In the genomic region with DNA sequence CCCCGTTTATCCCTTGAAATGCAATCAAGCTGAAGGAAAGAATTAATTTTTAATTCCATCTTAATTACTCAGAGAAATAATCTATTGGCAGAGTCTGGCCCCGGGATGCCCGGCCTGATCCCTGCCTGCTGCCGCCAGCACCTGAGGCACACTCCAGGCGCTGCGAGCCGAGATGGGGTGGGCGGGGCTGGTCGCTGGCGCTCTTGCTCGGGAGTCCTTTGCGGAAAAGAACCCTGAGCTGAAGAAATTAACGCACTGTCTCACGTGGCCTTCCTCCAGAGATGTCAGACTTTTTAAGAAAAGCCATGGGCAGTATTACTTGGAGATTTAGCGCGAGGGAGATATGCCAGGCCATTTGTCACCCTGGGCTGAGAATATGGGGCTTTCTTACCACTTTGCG, we compare ENCODE assay signal across 13 mouse cellular contexts. TPM values are rescaled to one million over a fixed set of nuclear protein-coding genes. Genes with fewer than 3 reads are reported as not detected.
DNase-seq lines count a peak whose midpoint lies in the region; ATAC-seq and TF ChIP-seq lines count a peak whose summit lies in the region.
"Had no signal": no experiment of that assay in that cellular context is flagged by ENCODE, and none has a peak within 500 bp of the region (broad histone marks: within the 10 kb centered on the region; RNA-seq: fewer than 3 reads in every experiment).

No protein-coding gene starts in this region.

- peak overlapping the region; percentile 29; the same call in 1 of the 2 replicates for H3K4me2 ChIP-seq in forebrain, embryonic 11.5 days (ENCODE audit: low read depth, low read length, severe bottlenecking)
- H3K4me2 ChIP-seq in neural tube, embryonic 14.5 days (ENCODE audit: low read depth, low read length) = peak overlapping the region; percentile 33; the same call in 1 of the 2 replicates
- no peak overlapping the region for H3K4me2 ChIP-seq in liver, postnatal 0 days (ENCODE audit: low read depth, low read length)
- H3K4me2 ChIP-seq: heart, embryonic 11.5 days had no signal

- TF ChIP-seq EP300 in liver, postnatal 0 days (IDR thresholded peaks at IDR 0.05; ENCODE audit: low read depth) = no peak

- H3K27ac ChIP-seq in layer of hippocampus, adult 2 months = peak overlapping the region; percentile 78
- H3K27ac ChIP-seq in forebrain, embryonic 11.5 days (ENCODE audit: low read depth, low read length) = no peak overlapping the region
- H3K27ac ChIP-seq in limb, embryonic 10.5 days = no peak overlapping the region
- no peak overlapping the region for H3K27ac ChIP-seq in neural tube, embryonic 14.5 days (ENCODE audit: low read depth, low read length)
- no peak overlapping the region for H3K27ac ChIP-seq in liver, postnatal 0 days (ENCODE audit: low read depth)

- peaks cover 19% of the 10 kb centered on the region for H3K27me3 ChIP-seq in forebrain, embryonic 11.5 days (ENCODE audit: control insufficient read depth, insufficient read depth, low read length)
- H3K27me3 ChIP-seq in limb, embryonic 10.5 days (ENCODE audit: low read depth, poor library complexity, severe bottlenecking) = peaks cover 46% of the 10 kb centered on the region
- no peaks in the 10 kb centered on the region for H3K27me3 ChIP-seq in neural tube, embryonic 14.5 days (ENCODE audit: control insufficient read depth, insufficient read depth, low read length)
- H3K27me3 ChIP-seq in liver, postnatal 0 days (ENCODE audit: insufficient read depth, low read length) = peaks cover 15% of the 10 kb centered on the region; the same call in 1 of the 2 replicates

- H3K9me3 ChIP-seq in forebrain, embryonic 11.5 days (ENCODE audit: control insufficient read depth, low read length) = no peaks in the 10 kb centered on the region; the same call in 1 of the 2 replicates
- H3K9me3 ChIP-seq in limb, embryonic 10.5 days (replicated peaks) = no peaks in the 10 kb centered on the region
- no peaks in the 10 kb centered on the region for H3K9me3 ChIP-seq in neural tube, embryonic 14.5 days (ENCODE audit: control insufficient read depth, low read length)
- H3K9me3 ChIP-seq in liver, postnatal 0 days (ENCODE audit: low read length) = no peaks in the 10 kb centered on the region

- no peak overlapping the region for H3K9ac ChIP-seq in forebrain, embryonic 11.5 days (ENCODE audit: low read length)
- no peak overlapping the region for H3K9ac ChIP-seq in neural tube, embryonic 14.5 days (replicated peaks; ENCODE audit: low read depth, low read length)
- no peak overlapping the region for H3K9ac ChIP-seq in liver, postnatal 0 days (replicated peaks)

- H3K4me3 ChIP-seq in layer of hippocampus, adult 2 months = no peak overlapping the region
- no peak overlapping the region for H3K4me3 ChIP-seq in forebrain, embryonic 11.5 days (ENCODE audit: low read depth, low read length)
- peak overlapping the region; percentile 24 for H3K4me3 ChIP-seq in limb, embryonic 10.5 days
- no peak overlapping the region for H3K4me3 ChIP-seq in neural tube, embryonic 14.5 days (ENCODE audit: low read depth, low read length)
- no peak overlapping the region for H3K4me3 ChIP-seq in liver, postnatal 0 days (ENCODE audit: low read depth, low read length)

- H3K36me3 ChIP-seq in forebrain, embryonic 11.5 days (ENCODE audit: control insufficient read depth, insufficient read depth, low read length) = no peaks in the 10 kb centered on the region
- no peaks in the 10 kb centered on the region for H3K36me3 ChIP-seq in limb, embryonic 10.5 days
- H3K36me3 ChIP-seq in neural tube, embryonic 14.5 days (ENCODE audit: control insufficient read depth, insufficient read depth, low read length) = no peaks in the 10 kb centered on the region
- H3K36me3 ChIP-seq in liver, postnatal 0 days (replicated peaks; ENCODE audit: insufficient read depth, low read length) = no peaks in the 10 kb centered on the region

- no peak for TF ChIP-seq CTCF in layer of hippocampus, adult 2 months (conservative IDR thresholded peaks at IDR 0.05)
- no peak for TF ChIP-seq CTCF in liver, postnatal 0 days (IDR thresholded peaks at IDR 0.05; ENCODE audit: low read depth)

- peaks cover 9% of the 10 kb centered on the region; the same call in 1 of the 2 replicates for H3K4me1 ChIP-seq in forebrain, embryonic 11.5 days (replicated peaks; ENCODE audit: control insufficient read depth, insufficient read depth, low read length)
- H3K4me1 ChIP-seq in limb, embryonic 10.5 days = peaks cover 17% of the 10 kb centered on the region
- H3K4me1 ChIP-seq in neural tube, embryonic 14.5 days (ENCODE audit: control insufficient read depth, insufficient read depth, low read length) = peaks cover 12% of the 10 kb centered on the region; the same call in 1 of the 2 replicates
- no peaks in the 10 kb centered on the region for H3K4me1 ChIP-seq in liver, postnatal 0 days (ENCODE audit: insufficient read depth)

- no peak for DNase-seq in layer of hippocampus, adult 2 months (ENCODE audit: low spot score in 2 of 2)
- no peak for DNase-seq in layer of hippocampus, postnatal 36 days
- DNase-seq in forebrain, embryonic 11.5 days (ENCODE audit: low spot score) = peak; percentile 65
- DNase-seq in limb, embryonic 10.5 days (ENCODE audit: low spot score) = peak; percentile 50
- no peak for DNase-seq in liver, postnatal 0 days
- no peak for DNase-seq in frontal cortex, postnatal 25 days (ENCODE audit: low spot score in 2 of 2)
- no peak for DNase-seq in heart, adult 11 months
- DNase-seq: adrenal gland, postnatal 10 days; cerebellum, adult 9-11 months; lung, postnatal 14 days had no signal

- ATAC-seq in forebrain, embryonic 11.5 days (replicated peaks; ENCODE audit: low FRiP score) = no peak
- ATAC-seq in neural tube, embryonic 14.5 days (ENCODE audit: low read depth) = no peak
- no peak for ATAC-seq in liver, postnatal 0 days
- ATAC-seq: intestine, postnatal 0 days had no signal

- WGBS in forebrain, embryonic 11.5 days = 2% methylated on average over 17 of the region's 17 CpGs
- 3% methylated on average over 17 of the region's 17 CpGs for WGBS in limb, embryonic 10.5 days
- 1% methylated on average over 17 of the region's 17 CpGs for WGBS in neural tube, embryonic 14.5 days
- 8% methylated on average over 17 of the region's 17 CpGs for WGBS in liver, postnatal 0 days (ENCODE audit: insufficient replicate concordance)

RNA-seq across cellular contexts. Expression of gene Unc5a, which starts 37.2 kb away (rescaled TPM):
- 100 to 1,000 TPM; 146 to 148 TPM for total RNA-seq in layer of hippocampus, adult 2 months (2021)
- 100 to 1,000 TPM; 136 to 142 TPM for total RNA-seq in layer of hippocampus, postnatal 36 days (2021)
- 2.9 and 3.7 TPM in 2 replicates for polyA plus RNA-seq in forebrain, embryonic 11.5 days (2014; fragmentation: Nextera tagmentation; extraction: Ambion mirVana)
- polyA plus RNA-seq in limb, embryonic 10.5 days (2016; fragmentation: Nextera tagmentation; extraction: Ambion mirVana) = 1.3 and 1.6 TPM in 2 replicates
- polyA plus RNA-seq in neural tube, embryonic 14.5 days (2014; fragmentation: Nextera tagmentation; extraction: Ambion mirVana) = 12.4 and 15.7 TPM in 2 replicates
- 0.55 and 0.56 TPM in 2 replicates for polyA plus RNA-seq in liver, postnatal 0 days (2015; fragmentation: Nextera tagmentation; extraction: Ambion mirVana)

Comparison
In these comparisons a context has a peak if more than half of its experiments do, and no peak if none do; other contexts are left out.
1. DNase-seq: peak in forebrain, embryonic 11.5 days (single experiment) and limb, embryonic 10.5 days (single experiment); none in layer of hippocampus, adult 2 months (0 of 2), layer of hippocampus, postnatal 36 days (0 of 2), liver, postnatal 0 days (single experiment), frontal cortex, postnatal 25 days (0 of 2) and heart, adult 11 months (single experiment).